Mouse (Mus musculus) hindbrain, embryonic 10.5 days (tissue): ENCODE measurements around the gene Exph5. TPM values are rescaled to one million over a fixed set of nuclear protein-coding genes. Genes with fewer than 3 reads are reported as not detected.

Experiments
- DNase-seq: peaks from one replicate; pipeline ENCODE4 v3.0.0-alpha.2; 2017; ENCODE audit warnings: low spot score
- H3K27ac ChIP-seq: fragments of 300-500 bp; sonication (generic); 2 replicates; pipeline ENCODE4 v1.5.1; 2016; ENCODE audit warnings: mild to moderate bottlenecking, moderate library complexity
- H3K27me3 ChIP-seq: fragments of 300-500 bp; sonication (generic); 2 replicates; pipeline ENCODE4 v1.6.1; 2016; ENCODE audit warnings: mild to moderate bottlenecking; ENCODE audit not compliant: poor library complexity, insufficient read depth, severe bottlenecking
- H3K36me3 ChIP-seq: fragments of 300-500 bp; sonication (generic); 2 replicates; pipeline ENCODE4 v1.6.1; 2016; ENCODE audit warnings: mild to moderate bottlenecking, moderate library complexity
- H3K4me1 ChIP-seq: fragments of 300-500 bp; sonication (generic); replicated peaks from 2 replicates; pipeline ENCODE4 v1.6.1; 2016; ENCODE audit warnings: mild to moderate bottlenecking
- H3K4me3 ChIP-seq: fragments of 300-500 bp; sonication (generic); 2 replicates; pipeline ENCODE4 v1.5.1; 2016; ENCODE audit warnings: mild to moderate bottlenecking, moderate library complexity
- H3K9me3 ChIP-seq: fragments of 300-500 bp; sonication (generic); 2 replicates; pipeline ENCODE4 v1.6.1; 2016; ENCODE audit warnings: mild to moderate bottlenecking, moderate library complexity
- WGBS: fragments of 180-500 bp; shearing (Covaris S2); methylation state at CpG from one replicate; pipeline ENCODE4 v1.1.7; 2016; 5-methylcytosine and 5-hydroxymethylcytosine counted together
- polyA plus RNA-seq: library from polyadenylated mRNA; unstranded; fragments of >200 nt; fragmentation: Nextera tagmentation; extraction: Ambion mirVana; gene quantifications from 2 replicates; pipeline ENCODE4 v1.2.1, GENCODE M21; 2016

Exph5 gene
- 0.70 and 1.3 TPM in 2 replicates for polyA plus RNA-seq

DNA sequence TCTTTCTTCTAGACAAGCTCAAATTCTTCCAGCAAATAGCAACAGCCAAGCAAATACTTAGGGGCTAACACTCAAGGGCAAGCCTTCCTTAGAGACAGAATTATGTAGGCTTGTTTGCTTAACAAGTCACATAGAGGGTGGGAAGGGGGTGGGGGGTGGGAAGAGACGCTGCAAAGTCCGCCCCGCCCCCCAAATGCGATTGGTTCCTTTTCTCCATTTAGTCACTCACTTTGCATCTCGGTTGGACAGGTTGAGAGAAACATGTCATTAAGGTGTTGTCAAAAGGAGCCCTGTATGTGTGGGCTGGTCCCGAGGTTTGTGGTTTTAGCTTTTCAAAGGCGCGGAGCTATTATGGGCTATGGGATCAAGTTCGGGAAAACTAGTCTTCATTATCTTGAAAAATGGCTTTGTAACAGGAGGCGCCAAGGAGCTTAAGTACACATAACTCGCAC lies at the start of gene Exph5:
Gene Exph5 (plus strand): TSS at position 402 of the 452 bp plus-strand sequence.
- H3K27ac ChIP-seq: peak within 1 kb of the TSS; percentile 35; the same call in 1 of the 2 replicates
- no peaks in the 10 kb centered on the region for H3K9me3 ChIP-seq
- peaks cover 27% of the 10 kb centered on the region for H3K27me3 ChIP-seq
- H3K4me1 ChIP-seq: peaks cover 13% of the 10 kb centered on the region; the same call in 1 of the 2 replicates
- H3K4me3 ChIP-seq: peak within 1 kb of the TSS; percentile 53
- peak; percentile 27 for DNase-seq
- H3K36me3 ChIP-seq: no peaks in the 10 kb centered on the region
- WGBS: under 1% methylated on average over 11 of the region's 11 CpGs

DNA sequence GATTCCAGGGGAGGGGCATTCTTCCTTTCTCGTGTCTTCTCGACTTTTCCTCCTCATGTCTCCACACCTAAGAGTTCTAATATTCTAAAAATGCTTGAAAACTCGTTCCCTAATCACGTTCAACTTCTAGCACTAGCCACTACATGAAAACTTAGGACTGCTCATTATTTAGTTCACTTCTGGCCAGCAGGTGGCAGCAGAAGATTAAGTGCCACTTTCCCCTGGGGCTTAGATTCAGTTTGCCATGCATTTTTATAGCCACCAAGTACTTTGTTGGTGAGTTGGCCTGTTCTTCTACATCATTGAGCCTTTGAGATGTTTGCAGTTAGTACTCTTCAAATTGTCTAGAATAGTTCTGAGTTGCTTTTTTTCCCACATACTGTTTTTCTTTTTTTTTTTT lies 47.1 kb upstream of the Exph5 start:
- DNase-seq: peak; percentile 62
- Histone ChIP-seq H3K4me1 (peaks cover 13% of the 10 kb centered on the region), H3K4me3 (no peak overlapping the region), H3K27me3 (no peaks in the 10 kb centered on the region), H3K36me3 (no peaks in the 10 kb centered on the region), H3K9me3 (no peaks in the 10 kb centered on the region), H3K27ac (no peak overlapping the region)
- WGBS: 10% methylated on average over 4 of the region's 4 CpGs

DNA sequence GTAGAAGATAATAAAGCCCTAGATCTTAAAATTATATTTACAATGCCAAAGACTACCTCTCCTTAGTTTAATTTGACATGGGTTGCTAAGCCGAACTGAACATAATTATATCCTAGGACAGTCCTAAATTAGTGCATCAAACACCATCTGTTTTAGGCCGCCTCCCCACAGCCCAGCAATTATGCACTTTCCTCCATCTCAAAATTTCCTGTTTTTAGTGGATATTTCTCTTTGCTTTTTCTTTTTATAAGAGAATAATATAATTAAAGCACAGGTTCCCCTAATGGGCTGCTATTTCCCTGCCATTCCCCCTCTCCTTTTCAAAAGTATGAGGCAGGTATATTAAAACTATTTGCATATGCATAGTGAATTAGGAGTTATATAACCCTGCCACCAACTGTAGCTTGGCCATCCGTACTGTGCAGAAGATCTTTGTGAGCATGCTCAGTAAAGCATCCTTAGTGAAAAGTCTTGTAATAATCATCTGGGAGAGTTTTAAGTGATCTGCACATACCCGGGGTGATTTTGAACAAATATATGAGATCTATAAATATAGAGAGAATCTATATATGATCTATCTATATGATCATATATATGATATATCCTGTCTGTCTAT lies 44.7 kb upstream of the Exph5 start:
- Histone ChIP-seq H3K27me3 (no peaks in the 10 kb centered on the region), H3K36me3 (no peaks in the 10 kb centered on the region), H3K4me1 (peaks cover 13% of the 10 kb centered on the region), H3K27ac (no peak overlapping the region), H3K4me3 (no peak overlapping the region), H3K9me3 (no peaks in the 10 kb centered on the region)
- DNase-seq: no peak
- 86% methylated on average over 4 of the region's 4 CpGs for WGBS

DNA sequence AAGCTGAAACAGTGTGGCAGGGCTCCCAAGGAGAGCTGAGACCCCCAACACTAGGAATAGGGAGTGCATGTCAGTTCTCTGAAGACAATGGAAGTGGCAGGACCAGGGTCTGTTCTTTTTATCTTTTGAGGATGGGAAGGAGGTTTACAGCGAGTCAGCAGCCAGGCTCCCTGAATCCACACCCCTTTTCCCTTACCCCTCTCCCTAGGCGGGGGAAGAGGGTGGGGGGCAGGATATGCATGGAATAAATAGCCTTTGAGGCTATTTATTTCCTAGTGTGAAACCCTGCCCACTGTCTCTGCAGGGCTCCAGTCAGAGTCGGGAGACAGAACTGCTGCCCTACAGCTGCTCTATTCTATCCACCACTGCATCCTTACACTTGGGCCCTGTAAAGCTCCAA lies 43.7 kb upstream of the Exph5 start:
- DNase-seq: peak; percentile 10
- Histone ChIP-seq H3K4me1 (peaks cover 13% of the 10 kb centered on the region), H3K27me3 (no peaks in the 10 kb centered on the region), H3K4me3 (no peak overlapping the region), H3K9me3 (no peaks in the 10 kb centered on the region), H3K27ac (peak overlapping the region; percentile 20; the same call in 1 of the 2 replicates), H3K36me3 (no peaks in the 10 kb centered on the region)
- 1% methylated on average over 3 of the region's 3 CpGs for WGBS

DNA sequence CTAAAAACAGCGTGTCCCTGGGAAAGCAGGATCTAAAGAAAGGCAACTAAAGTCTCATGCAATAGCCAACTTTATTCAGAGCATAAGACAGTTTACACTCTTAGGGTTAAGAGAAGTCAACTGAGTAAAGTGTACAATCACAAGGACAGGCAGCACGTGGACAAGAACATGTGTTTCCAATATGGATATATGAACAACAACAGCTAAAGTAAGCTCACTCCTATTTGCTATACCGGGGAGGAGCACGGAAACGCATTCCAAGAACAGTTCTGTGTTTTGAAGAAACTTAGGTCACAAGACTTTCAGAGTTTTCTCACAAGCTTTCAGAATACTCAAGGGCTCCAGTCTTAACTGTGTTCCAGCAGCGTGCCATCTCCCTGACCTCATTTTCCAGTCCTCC lies 43.3 kb upstream of the Exph5 start:
- no peaks in the 10 kb centered on the region for H3K36me3 ChIP-seq
- no peaks in the 10 kb centered on the region for H3K9me3 ChIP-seq
- 39% methylated on average over 6 of the region's 6 CpGs for WGBS
- DNase-seq: no peak
- no peak overlapping the region for H3K27ac ChIP-seq
- H3K4me3 ChIP-seq: no peak overlapping the region
- peaks cover 13% of the 10 kb centered on the region for H3K4me1 ChIP-seq
- H3K27me3 ChIP-seq: no peaks in the 10 kb centered on the region

DNA sequence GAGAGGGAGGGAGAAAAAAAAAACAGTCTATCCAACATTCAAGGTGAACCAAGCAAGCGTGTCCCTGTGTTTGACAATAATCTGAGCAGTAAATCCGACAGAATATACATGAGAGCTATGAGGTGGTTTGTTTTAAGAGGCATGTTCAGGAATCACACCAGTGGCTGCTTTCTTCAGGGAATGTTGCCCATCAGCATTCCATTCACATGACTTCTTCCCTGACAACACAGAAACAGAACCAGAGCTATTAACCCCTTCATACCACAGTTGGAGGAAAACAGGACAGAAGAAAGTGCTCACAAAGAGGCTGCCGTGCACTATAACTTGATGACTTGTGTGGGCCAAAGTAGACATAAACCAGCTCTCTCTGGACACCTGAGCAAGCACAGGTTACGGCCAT lies 37.1 kb upstream of the Exph5 start:
- DNase-seq: no peak
- no peak overlapping the region for H3K27ac ChIP-seq
- WGBS: 76% methylated on average over 4 of the region's 4 CpGs
- H3K4me3 ChIP-seq: no peak overlapping the region
- no peaks in the 10 kb centered on the region for H3K4me1 ChIP-seq
- no peaks in the 10 kb centered on the region for H3K9me3 ChIP-seq
- H3K36me3 ChIP-seq: no peaks in the 10 kb centered on the region
- no peaks in the 10 kb centered on the region for H3K27me3 ChIP-seq

DNA sequence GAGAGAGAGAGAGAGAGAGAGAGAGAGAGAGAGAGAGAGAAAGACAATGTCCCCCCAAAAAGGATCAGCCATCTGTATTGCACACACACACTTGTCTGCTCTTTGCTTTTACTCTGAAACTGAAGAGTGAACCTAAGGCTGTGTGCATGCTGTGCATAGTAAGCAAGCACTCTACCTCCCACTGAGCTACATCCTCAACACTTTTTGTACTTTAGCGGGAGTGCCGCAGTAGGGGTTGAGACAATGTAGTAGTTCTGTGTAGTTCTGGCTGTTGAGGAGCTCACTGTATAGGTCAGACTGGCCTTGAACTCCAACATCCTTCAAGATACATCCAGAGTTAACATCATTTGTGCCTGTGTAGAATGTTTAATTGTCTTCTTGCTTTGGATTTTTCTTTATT lies 35.9 kb upstream of the Exph5 start:
- Histone ChIP-seq H3K36me3 (no peaks in the 10 kb centered on the region), H3K4me3 (no peak overlapping the region), H3K9me3 (no peaks in the 10 kb centered on the region), H3K27ac (no peak overlapping the region), H3K27me3 (no peaks in the 10 kb centered on the region), H3K4me1 (no peaks in the 10 kb centered on the region)
- DNase-seq: no peak
- 47% methylated on average over 2 of the region's 2 CpGs for WGBS

DNA sequence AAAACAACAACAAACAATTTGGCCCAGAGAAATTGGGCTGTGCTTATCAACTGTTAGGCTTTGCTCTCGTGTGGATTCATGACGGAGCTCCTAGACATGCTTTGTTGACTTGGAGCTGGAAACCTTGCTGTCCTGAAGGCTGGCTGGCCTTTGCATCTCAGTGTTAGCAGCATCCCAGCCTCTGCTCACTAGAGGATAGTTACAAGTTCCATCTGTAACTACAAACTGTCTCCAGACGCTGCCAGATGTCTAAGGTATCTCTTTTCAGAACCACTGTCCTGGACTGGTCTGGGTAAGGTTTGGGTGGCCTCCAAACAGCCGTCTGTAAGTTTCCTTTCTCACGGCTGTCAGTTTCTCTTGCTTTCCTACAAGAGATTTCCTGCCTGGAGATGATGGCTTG lies 33.4 kb upstream of the Exph5 start:
- H3K4me1 ChIP-seq: no peaks in the 10 kb centered on the region
- 77% methylated on average over 5 of the region's 5 CpGs for WGBS
- no peak overlapping the region for H3K4me3 ChIP-seq
- H3K27me3 ChIP-seq: no peaks in the 10 kb centered on the region
- H3K9me3 ChIP-seq: no peaks in the 10 kb centered on the region
- DNase-seq: no peak
- no peak overlapping the region for H3K27ac ChIP-seq
- H3K36me3 ChIP-seq: no peaks in the 10 kb centered on the region

DNA sequence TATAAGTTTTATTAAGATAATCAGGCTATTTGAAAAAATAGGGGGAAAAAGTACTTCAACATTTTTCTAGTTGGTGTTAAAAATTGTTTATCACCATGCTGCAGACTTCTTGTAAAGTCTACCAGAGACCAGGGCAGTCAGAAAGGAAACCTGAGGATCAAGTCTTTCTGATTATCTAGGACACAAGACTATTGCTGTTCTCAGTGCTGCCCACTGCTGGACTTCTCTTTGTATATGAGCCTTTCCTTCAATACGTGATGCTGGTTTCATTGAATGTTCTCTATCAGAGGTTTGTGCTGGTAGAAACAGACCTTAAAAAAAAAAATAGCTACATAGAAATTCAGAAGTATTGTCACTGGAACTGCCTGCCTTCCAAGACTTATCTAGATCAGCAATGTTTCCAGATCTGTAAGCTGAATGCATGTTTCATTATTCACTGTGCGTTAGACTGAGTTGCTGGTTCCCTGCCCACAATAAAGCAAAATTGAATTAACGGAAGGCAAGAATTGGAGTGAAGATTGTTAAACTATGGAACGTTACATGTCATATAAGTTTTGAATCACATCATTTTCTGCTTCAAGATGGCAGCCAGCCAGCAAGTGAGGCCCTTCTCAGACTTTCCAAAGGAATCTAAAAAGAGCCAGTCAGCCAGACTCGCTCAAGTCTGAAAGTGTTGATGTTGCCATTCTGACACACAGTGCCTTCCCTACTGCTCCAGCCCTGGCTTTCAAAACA lies 32.6 kb upstream of the Exph5 start:
- Histone ChIP-seq H3K9me3 (no peaks in the 10 kb centered on the region), H3K4me3 (no peak overlapping the region), H3K27ac (no peak overlapping the region), H3K4me1 (no peaks in the 10 kb centered on the region), H3K36me3 (no peaks in the 10 kb centered on the region), H3K27me3 (no peaks in the 10 kb centered on the region)
- DNase-seq: no peak
- 83% methylated on average over 5 of the region's 5 CpGs for WGBS

DNA sequence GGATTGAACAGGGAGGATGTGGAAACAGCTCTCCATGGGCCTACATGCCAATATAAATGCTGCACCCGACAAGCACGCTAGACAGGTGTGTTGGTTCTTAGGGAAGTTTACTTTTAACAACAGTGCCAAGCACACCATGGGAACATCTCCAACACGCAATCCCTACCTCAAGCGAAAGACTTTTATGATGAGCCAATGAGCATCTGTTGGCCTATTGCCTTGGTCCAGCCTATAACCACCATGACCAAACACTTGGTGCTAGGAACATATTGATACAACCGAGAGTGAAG lies 32.1 kb upstream of the Exph5 start:
- no peak overlapping the region for H3K4me3 ChIP-seq
- H3K27me3 ChIP-seq: no peaks in the 10 kb centered on the region
- DNase-seq: no peak
- WGBS: 94% methylated on average over 5 of the region's 5 CpGs
- H3K4me1 ChIP-seq: no peaks in the 10 kb centered on the region
- H3K9me3 ChIP-seq: no peaks in the 10 kb centered on the region
- no peaks in the 10 kb centered on the region for H3K36me3 ChIP-seq
- no peak overlapping the region for H3K27ac ChIP-seq

DNA sequence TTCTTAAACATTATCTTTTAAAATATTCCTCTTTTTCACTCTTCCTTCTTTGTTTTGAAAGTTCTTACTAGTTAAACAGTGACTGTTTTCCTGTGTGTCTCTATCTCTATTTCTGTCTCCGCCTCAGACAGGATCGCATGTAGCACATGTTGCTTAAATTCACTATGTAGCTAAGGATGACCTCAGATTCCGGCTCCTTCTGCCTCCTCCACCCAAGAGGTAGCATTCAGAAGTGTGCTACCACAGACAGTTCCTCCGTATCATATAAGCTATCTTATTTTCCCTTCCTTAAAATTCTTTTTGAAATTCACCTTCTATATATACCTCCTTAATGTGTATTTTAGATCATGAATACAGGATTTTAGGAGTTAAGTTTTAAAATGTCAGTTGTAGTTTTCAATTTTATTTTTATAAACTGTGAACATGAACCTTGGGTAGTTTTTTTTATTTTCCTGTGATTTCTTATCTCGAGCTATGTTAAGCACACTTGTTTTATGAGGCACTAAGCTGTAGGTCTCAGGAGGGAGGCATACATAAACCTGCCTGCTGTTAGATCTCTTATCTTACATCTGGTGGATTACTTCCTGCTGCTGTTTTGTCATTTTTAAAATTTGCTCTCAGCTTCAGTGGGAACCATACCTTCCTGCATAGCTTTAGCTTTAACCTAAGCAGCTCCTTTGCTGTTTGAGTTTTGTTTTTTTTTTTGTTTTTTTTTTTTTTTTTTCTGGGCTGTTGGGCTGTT lies 30.0 kb upstream of the Exph5 start:
- H3K27me3 ChIP-seq: no peaks in the 10 kb centered on the region
- WGBS: 80% methylated on average over 5 of the region's 5 CpGs
- no peak overlapping the region for H3K27ac ChIP-seq
- H3K4me3 ChIP-seq: no peak overlapping the region
- no peaks in the 10 kb centered on the region for H3K4me1 ChIP-seq
- no peaks in the 10 kb centered on the region for H3K36me3 ChIP-seq
- no peaks in the 10 kb centered on the region for H3K9me3 ChIP-seq
- DNase-seq: no peak

DNA sequence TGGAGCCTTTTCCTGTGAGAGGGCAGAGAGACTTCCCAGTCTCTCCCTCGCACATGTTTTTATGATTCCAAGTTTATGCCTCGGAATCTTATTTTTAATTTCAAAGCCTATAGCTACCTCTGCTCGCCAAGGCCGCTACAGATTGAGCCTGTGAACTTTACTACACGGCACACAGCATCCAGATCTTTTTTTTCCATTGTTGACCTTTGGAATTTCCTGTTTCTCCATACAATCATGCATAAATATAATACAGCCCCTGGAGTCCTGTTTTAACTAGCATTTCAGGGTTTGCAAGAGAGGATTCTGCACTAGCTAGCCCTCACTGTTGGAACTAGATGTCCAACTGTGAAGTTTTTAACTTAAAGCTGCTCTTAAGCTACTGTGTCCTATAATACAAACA lies 29.3 kb upstream of the Exph5 start:
- Histone ChIP-seq H3K36me3 (no peaks in the 10 kb centered on the region), H3K9me3 (no peaks in the 10 kb centered on the region), H3K4me3 (no peak overlapping the region), H3K27ac (no peak overlapping the region), H3K4me1 (no peaks in the 10 kb centered on the region), H3K27me3 (no peaks in the 10 kb centered on the region)
- WGBS: 73% methylated on average over 5 of the region's 5 CpGs
- no peak for DNase-seq

DNA sequence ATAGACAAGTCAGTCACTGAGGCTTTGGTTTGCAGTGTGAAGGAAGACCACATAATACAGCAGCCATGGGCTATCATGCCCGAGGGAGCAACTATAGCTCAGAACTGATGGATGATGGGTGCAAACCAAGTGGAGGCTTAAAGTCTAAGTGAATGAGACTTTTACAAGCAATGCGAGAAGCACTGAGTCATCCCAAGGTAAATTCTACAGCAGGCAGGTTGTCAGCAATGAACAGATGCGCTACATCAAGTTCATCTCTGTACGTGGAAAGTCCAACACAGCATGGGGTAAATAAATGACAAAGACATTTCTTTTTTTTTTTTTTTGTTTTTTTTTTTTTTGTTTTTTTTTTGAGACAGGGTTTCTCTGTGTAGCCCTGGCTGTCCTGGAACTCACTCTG lies 28.8 kb upstream of the Exph5 start:
- no peaks in the 10 kb centered on the region for H3K9me3 ChIP-seq
- no peaks in the 10 kb centered on the region for H3K4me1 ChIP-seq
- 87% methylated on average over 4 of the region's 4 CpGs for WGBS
- H3K4me3 ChIP-seq: no peak overlapping the region
- no peaks in the 10 kb centered on the region for H3K27me3 ChIP-seq
- no peak for DNase-seq
- H3K27ac ChIP-seq: no peak overlapping the region
- H3K36me3 ChIP-seq: no peaks in the 10 kb centered on the region
